Mouse (Mus musculus) macrophage (primary cell): ENCODE measurements around the gene Ndfip2. TPM values are rescaled to one million over a fixed set of nuclear protein-coding genes. Genes with fewer than 3 reads are reported as not detected.

Experiments
- polyA plus RNA-seq: library from polyadenylated mRNA; stranded (reverse); fragments of 250-400 nt; gene quantifications from 3 replicates; pipeline ENCODE4 v1.2.4, GENCODE M21; 2018; ENCODE audit warnings: inconsistent platforms

Gene Ndfip2
- polyA plus RNA-seq, 1 experiment from 2014 or later = 22.0 TPM

Other genes starting within 250 kb of the Ndfip2 start
- gene Rbm26, start 81.2 kb upstream of the Ndfip2 start, polyA plus RNA-seq = 19.9 to 27.6 TPM (median 21.9 TPM) in 3 replicates